Mouse (Mus musculus) heart, adult 11 months (tissue): ENCODE results near the gene Chaf1b.

Experiments
- DNase-seq: peaks from one replicate; pipeline ENCODE4 v3.0.0; 2022

The Chaf1b gene

GRCm38 (mm10) chr16:93883423-93884085 lies at the start of gene Chaf1b:
TSS of gene Chaf1b (plus strand) at chr16:93883901.
- DNase-seq: peak; percentile 99

- no peak for DNase-seq
These were observed 49.6 kb upstream of the Chaf1b start for GRCm38 (mm10) chr16:93834076-93834475.

GRCm38 (mm10) chr16:93839049-93839448 lies 44.7 kb upstream of the Chaf1b start:
- DNase-seq: no peak

GRCm38 (mm10) chr16:93850527-93850926 lies 33.2 kb upstream of the Chaf1b start:
- DNase-seq: no peak

GRCm38 (mm10) chr16:93859967-93860366 lies 23.7 kb upstream of the Chaf1b start:
- no peak for DNase-seq

- DNase-seq: no peak
These were observed 23.0 kb upstream of the Chaf1b start for GRCm38 (mm10) chr16:93860686-93861085.

GRCm38 (mm10) chr16:93874841-93875240 lies 8.9 kb upstream of the Chaf1b start:
- no peak for DNase-seq

GRCm38 (mm10) chr16:93877612-93878380 lies 5.9 kb upstream of the Chaf1b start:
- peak; percentile 68 for DNase-seq

GRCm38 (mm10) chr16:93884086-93884721 lies 503 bp downstream of the Chaf1b start:
- DNase-seq: peak; percentile 90

- DNase-seq: peak; percentile 83
These were observed 1.0 kb downstream of the Chaf1b start for GRCm38 (mm10) chr16:93884722-93885113.

GRCm38 (mm10) chr16:93888481-93888880 lies 4.8 kb downstream of the Chaf1b start:
- DNase-seq: no peak

GRCm38 (mm10) chr16:93890948-93891604 lies 7.4 kb downstream of the Chaf1b start:
- DNase-seq: no peak

- DNase-seq: no peak
These were observed 9.6 kb downstream of the Chaf1b start for GRCm38 (mm10) chr16:93893285-93893684.

- DNase-seq: no peak
These were observed 19.3 kb downstream of the Chaf1b start for GRCm38 (mm10) chr16:93903027-93903426.

GRCm38 (mm10) chr16:93906156-93907014 lies 22.7 kb downstream of the Chaf1b start:
- DNase-seq: no peak

GRCm38 (mm10) chr16:93907761-93908160 lies 24.1 kb downstream of the Chaf1b start:
- no peak for DNase-seq

- no peak for DNase-seq
These were observed 24.5 kb downstream of the Chaf1b start for GRCm38 (mm10) chr16:93908196-93908595.

GRCm38 (mm10) chr16:93909936-93910335 lies 26.2 kb downstream of the Chaf1b start:
- DNase-seq: no peak

GRCm38 (mm10) chr16:93910735-93911665 lies 27.3 kb downstream of the Chaf1b start:
- DNase-seq: no peak

GRCm38 (mm10) chr16:93912158-93912557 lies 28.5 kb downstream of the Chaf1b start:
- no peak for DNase-seq

GRCm38 (mm10) chr16:93912808-93913207 lies 29.1 kb downstream of the Chaf1b start:
- no peak for DNase-seq
